In genomic region chr9:50554241-50555093, GRCm38 (mm10) we compare ENCODE assay signal across 8 mouse cellular contexts. TPM values are rescaled to one million over a fixed set of nuclear protein-coding genes. Genes with fewer than 3 reads are reported as not detected.
DNase-seq lines count a peak whose midpoint lies in the region; ATAC-seq and TF ChIP-seq lines count a peak whose summit lies in the region.

Gene Il18, plus strand, starts transcription at chr9:50554827.

- peak within 1 kb of the TSS; percentile 32 for H3K4me3 ChIP-seq in intestine, embryonic 16.5 days (ENCODE audit: low read length)
- peak within 1 kb of the TSS; percentile 27 for H3K4me3 ChIP-seq in midbrain, embryonic 11.5 days (ENCODE audit: low read depth, low read length)
- peak within 1 kb of the TSS; percentile 70 for H3K4me3 ChIP-seq in small intestine, adult 2 months (ENCODE audit: low read depth, low read length)

- peak; percentile 43; the same call in 1 of the 2 replicates for TF ChIP-seq POLR2A in small intestine, adult 2 months (IDR thresholded peaks at IDR 0.05; ENCODE audit: low read depth, low read length)

- ATAC-seq in intestine, embryonic 16.5 days: peak; percentile 95
- peak; percentile 98 for ATAC-seq in midbrain, embryonic 11.5 days (ENCODE audit: low FRiP score)

- peak within 1 kb of the TSS; percentile 51 for H3K4me2 ChIP-seq in intestine, embryonic 16.5 days (ENCODE audit: low read depth, low read length)
- H3K4me2 ChIP-seq in midbrain, embryonic 11.5 days: peak within 1 kb of the TSS; percentile 45

- H3K4me1 ChIP-seq in intestine, embryonic 16.5 days (ENCODE audit: control insufficient read depth, insufficient read depth, low read length): 0 out of 2 replicates have a peak, but pooled peaks cover 9% of the 10 kb centered on the region
- peaks cover 12% of the 10 kb centered on the region; the same call in 1 of the 2 replicates for H3K4me1 ChIP-seq in midbrain, embryonic 11.5 days (ENCODE audit: control insufficient read depth, insufficient read depth, low read length)
- H3K4me1 ChIP-seq in small intestine, adult 2 months (ENCODE audit: control insufficient read depth, insufficient read depth, insufficient read length, low read length): peaks cover 6% of the 10 kb centered on the region; the same call in 1 of the 2 replicates

- peak within 1 kb of the TSS; percentile 61 for H3K9ac ChIP-seq in intestine, embryonic 16.5 days (ENCODE audit: low read depth, low read length)
- peak within 1 kb of the TSS; percentile 63 for H3K9ac ChIP-seq in midbrain, embryonic 11.5 days (ENCODE audit: low read length)

- H3K27me3 ChIP-seq in intestine, embryonic 16.5 days (replicated peaks; ENCODE audit: control insufficient read depth, insufficient read depth, low read length): no peaks in the 10 kb centered on the region
- H3K27me3 ChIP-seq in midbrain, embryonic 11.5 days (ENCODE audit: control insufficient read depth, insufficient read depth, low read length): no peaks in the 10 kb centered on the region
- no peaks in the 10 kb centered on the region for H3K27me3 ChIP-seq in small intestine, adult 2 months (ENCODE audit: control insufficient read depth, insufficient read depth, low read length)

- no peaks in the 10 kb centered on the region for H3K36me3 ChIP-seq in intestine, embryonic 16.5 days (ENCODE audit: control insufficient read depth, insufficient read depth, low read length)
- H3K36me3 ChIP-seq in midbrain, embryonic 11.5 days (ENCODE audit: control insufficient read depth, insufficient read depth, low read length): no peaks in the 10 kb centered on the region
- peaks cover 2% of the 10 kb centered on the region; the same call in 1 of the 2 replicates for H3K36me3 ChIP-seq in small intestine, adult 2 months (ENCODE audit: control insufficient read depth, insufficient read depth, low read length)

- H3K9me3 ChIP-seq in intestine, embryonic 16.5 days (ENCODE audit: control insufficient read depth, low read length): no peaks in the 10 kb centered on the region
- H3K9me3 ChIP-seq in midbrain, embryonic 11.5 days (ENCODE audit: control insufficient read depth, low read length): no peaks in the 10 kb centered on the region

- TF ChIP-seq CTCF in small intestine, adult 2 months (IDR thresholded peaks at IDR 0.05; ENCODE audit: extremely low read depth, insufficient read length, insufficient replicate concordance, low read depth, low read length): no peak

- peak within 1 kb of the TSS; percentile 88 for H3K27ac ChIP-seq in intestine, embryonic 16.5 days (ENCODE audit: low read length)
- H3K27ac ChIP-seq in midbrain, embryonic 11.5 days (ENCODE audit: low read depth, low read length): peak within 1 kb of the TSS; percentile 88
- H3K27ac ChIP-seq in small intestine, adult 2 months (ENCODE audit: insufficient read depth, low read depth, low read length): peak within 1 kb of the TSS; percentile 100

- DNase-seq in gastrocnemius, adult 18-20 months (ENCODE audit: low spot score): peak; percentile 33
- no peak for DNase-seq in gastrocnemius, adult 8-10 months (ENCODE audit: low spot score in 2 of 2)
- peak; percentile 19 for DNase-seq in cerebellum, adult 9-11 months
- DNase-seq in frontal cortex, postnatal 25 days (ENCODE audit: low spot score in 2 of 2): peak; percentile 20 to 44
- peak; percentile 58 to 86 for DNase-seq in left cerebral cortex, postnatal 25 days (ENCODE audit: low spot score in 2 of 2)
- DNase-seq in midbrain, embryonic 11.5 days (ENCODE audit: low spot score, missing footprints): peak; percentile 95

- WGBS in intestine, embryonic 16.5 days: 24% methylated on average over 12 of the region's 12 CpGs
- 21% methylated on average over 12 of the region's 12 CpGs for WGBS in midbrain, embryonic 11.5 days
- WGBS in small intestine, adult 2 months: 9% methylated on average over 12 of the region's 12 CpGs

- intact Hi-C loops in left cerebral cortex, postnatal 25 days (cut with DNase I): no loop called here

RNA-seq across cellular contexts. Expression of gene Il18, which starts in this region (rescaled TPM):
- 1 to 10 TPM; 1.0 to 2.0 TPM for total RNA-seq in gastrocnemius, adult 18-20 months (2021)
- 1 to 10 TPM in 3 of 4 experiments, under 1 TPM in 1; 0.63 to 2.0 (median 1.6) TPM for total RNA-seq in gastrocnemius, adult 8-10 months (2022)
- 23.3 and 35.5 TPM in 2 replicates for polyA plus RNA-seq in intestine, embryonic 16.5 days (2015; fragmentation: Nextera tagmentation; extraction: Ambion mirVana)
- total RNA-seq in left cerebral cortex, postnatal 25 days (2021): 10 to 100 TPM; 27.1 to 29.8 TPM
- polyA plus RNA-seq in midbrain, embryonic 11.5 days (2014; fragmentation: Nextera tagmentation; extraction: Ambion mirVana): 20.6 and 23.2 TPM in 2 replicates
- 5.7 and 11.2 TPM in 2 replicates for polyA plus RNA-seq in small intestine, adult 2 months (2012; rRNA removed)

Comparison
In these comparisons a context has a peak if more than half of its experiments do, and no peak if none do; other contexts are left out.
1. RNA of gene Il18 (total RNA-seq): 27.1 to 29.8 TPM in left cerebral cortex, postnatal 25 days; 1.0 to 2.0 TPM in gastrocnemius, adult 18-20 months and 0.63 to 2.0 TPM in gastrocnemius, adult 8-10 months; every median in the first group is over 4 times any median in the second.
2. DNase-seq: peak in gastrocnemius, adult 18-20 months (single experiment), cerebellum, adult 9-11 months (single experiment), frontal cortex, postnatal 25 days (2 of 2), left cerebral cortex, postnatal 25 days (2 of 2) and midbrain, embryonic 11.5 days (single experiment); none in gastrocnemius, adult 8-10 months (0 of 2).
3. Peak in every context shown above with its lines, with median percentiles within 50 percentile points of each other: H3K27ac ChIP-seq and H3K4me3 ChIP-seq.